Mouse (Mus musculus) lung, postnatal 4 days (tissue): Measurements from ENCODE around the gene Tcaf2.

Source experiments
- DNase-seq, 2 experiments: peaks; one replicate each; pipeline ENCODE4 v3.0.0; 2021

Tcaf2 gene

GRCm38 (mm10) chr6:42644912-42645549, at the start of gene Tcaf2:
Gene Tcaf2 (minus strand): TSS chr6:42645254.
- DNase-seq, result peak; percentile 91 to 94

DNA sequence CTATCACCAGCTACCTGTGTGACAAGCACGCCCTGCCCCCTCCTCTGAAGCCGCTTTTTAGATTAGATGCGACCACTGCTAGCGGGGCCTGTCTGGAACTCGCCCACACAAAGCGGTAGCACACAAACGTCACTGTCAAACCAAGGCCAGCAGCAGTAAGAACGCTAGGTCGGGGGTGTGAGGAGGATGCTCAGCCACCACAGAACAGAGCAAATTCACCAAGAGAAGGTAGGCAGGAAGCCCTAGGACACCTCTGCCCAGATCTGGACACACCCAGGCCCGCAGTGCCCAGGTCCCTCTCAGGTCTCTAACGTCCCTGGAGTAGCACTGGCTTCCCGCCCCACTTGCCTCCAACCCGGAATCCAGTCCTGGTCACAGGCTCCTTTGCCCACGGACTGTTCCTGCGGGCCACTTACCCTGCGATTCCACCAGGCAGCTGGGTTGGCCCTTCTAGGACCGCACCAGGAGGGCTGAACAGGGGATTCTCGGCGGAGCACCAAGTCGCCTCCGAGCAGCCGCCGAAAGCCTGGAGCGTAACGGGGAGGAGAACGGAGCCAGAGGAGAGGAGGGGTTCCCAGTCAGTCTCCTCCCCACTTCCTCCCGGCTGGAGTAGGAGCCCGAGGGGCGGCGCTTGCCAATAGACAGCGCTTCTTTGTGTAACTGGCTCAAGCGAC, 47.6 kb upstream of the Tcaf2 start:
- peak; percentile 85 to 89 for DNase-seq

- DNase-seq, result peak; percentile 86 to 88
Measured at GRCm38 (mm10) chr6:42692154-42692516, 47.1 kb upstream of the Tcaf2 start.

- no peak for DNase-seq
Measured at GRCm38 (mm10) chr6:42689761-42690160, 44.7 kb upstream of the Tcaf2 start.

DNA sequence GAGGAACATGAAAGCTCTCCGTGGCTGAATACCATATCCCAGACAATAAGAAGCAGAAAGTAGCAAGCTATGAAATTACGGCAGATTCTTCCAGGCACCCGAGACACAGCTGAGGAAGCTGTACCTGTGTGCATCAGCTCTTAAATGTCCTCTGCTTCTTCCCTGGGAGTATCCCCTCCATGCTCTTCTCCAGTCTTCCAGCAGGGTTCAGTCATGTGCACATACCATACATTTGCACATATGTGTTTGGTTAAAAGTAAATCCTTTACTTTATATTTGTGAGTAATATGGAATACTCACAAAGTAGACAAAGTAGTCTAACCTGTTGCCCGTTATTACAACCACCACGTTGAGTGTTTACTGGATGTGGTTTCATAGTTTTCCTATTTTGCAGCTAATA, 42.9 kb upstream of the Tcaf2 start:
- no peak for DNase-seq

DNA sequence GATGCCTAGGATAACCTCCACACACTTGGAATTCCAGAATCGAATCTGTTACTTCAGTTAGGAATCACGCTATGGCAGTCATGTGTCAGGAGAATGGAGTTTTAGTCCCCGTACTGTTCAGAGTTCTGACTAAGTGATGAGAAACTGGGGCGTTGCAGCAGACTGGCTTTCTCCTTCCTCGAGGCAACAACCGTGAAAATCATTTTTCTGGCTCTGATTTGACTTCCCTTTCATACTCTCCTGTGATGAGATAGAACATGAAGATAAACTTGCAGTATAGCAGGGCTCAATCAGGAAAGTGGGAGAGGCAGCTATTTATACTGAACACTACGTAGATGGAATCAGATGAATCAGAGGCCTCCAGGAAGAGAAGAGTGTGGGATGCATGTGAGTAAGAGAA, 35.0 kb upstream of the Tcaf2 start:
- DNase-seq, result no peak

DNA sequence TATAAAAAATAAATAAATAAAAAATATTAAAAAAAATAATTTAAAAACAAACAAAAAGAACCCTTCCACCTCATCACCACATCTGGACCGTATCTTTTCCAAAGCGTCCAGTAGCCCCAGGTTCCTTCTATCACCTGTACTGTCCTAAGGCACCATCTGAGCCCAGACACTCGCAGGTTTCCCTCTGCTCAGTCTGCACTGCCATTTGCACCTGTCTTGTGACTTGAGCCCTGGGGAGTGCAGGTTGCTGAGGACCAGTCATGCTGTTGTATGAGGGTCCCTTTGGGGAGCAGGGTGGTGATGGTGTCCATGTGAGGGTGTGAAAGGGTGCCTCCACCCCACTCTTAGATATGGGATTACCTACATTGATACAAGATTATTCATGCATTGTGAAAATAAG, 31.0 kb upstream of the Tcaf2 start:
- no peak for DNase-seq

DNA sequence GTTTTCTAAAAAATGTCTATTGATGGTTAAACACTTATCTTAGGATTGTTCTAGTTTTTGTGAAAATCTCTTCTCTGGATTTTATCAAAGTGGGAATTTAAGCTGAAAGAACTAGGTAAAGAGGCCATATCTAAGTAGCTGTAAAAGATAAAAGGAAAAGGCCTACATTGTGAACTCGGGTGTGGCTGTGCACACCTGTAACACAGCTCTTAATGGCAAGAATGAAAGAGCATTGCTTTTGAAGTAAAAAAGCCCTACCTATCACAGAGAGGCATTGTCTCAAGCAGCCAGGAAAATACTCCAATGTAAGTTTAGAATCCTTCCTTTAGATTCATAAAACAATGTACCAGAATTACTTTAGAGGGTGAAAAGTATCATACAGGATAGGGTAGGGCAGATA, 26.7 kb upstream of the Tcaf2 start:
- DNase-seq, result no peak

DNA sequence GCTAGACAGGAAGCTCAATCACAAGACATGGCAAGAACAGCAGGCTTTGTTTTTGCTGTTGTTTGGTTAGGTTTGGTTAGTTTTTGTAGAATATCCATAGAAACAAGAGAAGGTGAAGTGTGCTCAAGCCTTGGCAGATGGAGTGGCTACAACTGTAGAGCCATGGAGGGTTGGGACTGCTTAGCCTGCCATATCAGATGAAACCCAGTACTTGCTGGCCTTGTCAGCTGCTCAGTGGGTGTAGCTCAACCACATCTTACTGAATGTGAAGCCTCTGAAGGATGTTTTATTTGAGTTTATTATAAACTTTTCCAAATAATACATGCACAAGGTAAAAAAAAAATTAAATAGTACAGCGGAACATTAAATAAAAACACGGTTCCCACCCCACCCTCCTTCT, 22.7 kb upstream of the Tcaf2 start:
- no peak for DNase-seq

DNA sequence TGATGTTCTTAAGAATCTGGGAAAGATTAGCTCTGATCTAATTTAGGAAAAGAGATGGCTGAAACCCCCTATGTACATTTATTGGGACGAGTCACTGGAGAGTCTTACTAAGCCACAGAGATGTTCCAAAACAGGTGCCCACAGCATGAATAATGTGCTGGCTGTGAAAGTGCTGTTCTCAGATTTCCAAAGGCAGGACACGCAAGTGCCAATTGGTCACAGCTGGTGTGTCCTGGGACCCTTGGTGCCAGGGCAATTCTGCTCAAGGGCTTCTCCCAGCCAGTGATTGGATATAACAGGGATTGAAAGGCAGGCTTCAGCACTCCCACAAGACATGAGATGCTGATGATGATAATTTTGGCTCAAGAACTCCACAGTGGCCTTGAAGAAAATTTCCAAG, 16.7 kb upstream of the Tcaf2 start:
- DNase-seq, result no peak

- no peak for DNase-seq
Measured at GRCm38 (mm10) chr6:42634393-42634792, 10.7 kb downstream of the Tcaf2 start.

DNA sequence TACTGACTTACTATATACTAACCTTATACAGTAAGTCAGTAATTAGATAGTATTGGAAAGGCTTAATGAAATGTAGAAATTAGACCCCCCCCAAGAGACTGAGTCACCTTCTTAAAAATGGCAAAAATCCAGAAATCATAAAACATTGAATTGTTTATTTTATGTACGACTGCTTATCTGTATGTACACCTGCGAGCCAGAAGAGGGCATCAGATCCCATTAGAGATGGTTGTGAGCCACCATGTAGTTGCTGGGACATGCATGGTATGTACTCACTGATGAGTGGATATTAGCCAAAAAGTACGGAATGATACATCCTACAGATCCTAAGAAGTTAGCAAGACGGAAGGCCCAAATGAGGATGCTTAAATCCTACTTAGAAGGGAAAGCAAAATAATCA, 13.7 kb downstream of the Tcaf2 start:
- DNase-seq, result no peak

GRCm38 (mm10) chr6:42616904-42617303, 28.1 kb downstream of the Tcaf2 start:
- no peak for DNase-seq

GRCm38 (mm10) chr6:42612218-42612617, 32.8 kb downstream of the Tcaf2 start:
- no peak for DNase-seq

- no peak for DNase-seq
Measured at GRCm38 (mm10) chr6:42610954-42611522, 34.0 kb downstream of the Tcaf2 start.

GRCm38 (mm10) chr6:42597592-42597991, 47.5 kb downstream of the Tcaf2 start, which contains the start of gene Tcaf3:
Gene Tcaf3 (minus strand): TSS chr6:42597692.
- DNase-seq, result no peak

DNA sequence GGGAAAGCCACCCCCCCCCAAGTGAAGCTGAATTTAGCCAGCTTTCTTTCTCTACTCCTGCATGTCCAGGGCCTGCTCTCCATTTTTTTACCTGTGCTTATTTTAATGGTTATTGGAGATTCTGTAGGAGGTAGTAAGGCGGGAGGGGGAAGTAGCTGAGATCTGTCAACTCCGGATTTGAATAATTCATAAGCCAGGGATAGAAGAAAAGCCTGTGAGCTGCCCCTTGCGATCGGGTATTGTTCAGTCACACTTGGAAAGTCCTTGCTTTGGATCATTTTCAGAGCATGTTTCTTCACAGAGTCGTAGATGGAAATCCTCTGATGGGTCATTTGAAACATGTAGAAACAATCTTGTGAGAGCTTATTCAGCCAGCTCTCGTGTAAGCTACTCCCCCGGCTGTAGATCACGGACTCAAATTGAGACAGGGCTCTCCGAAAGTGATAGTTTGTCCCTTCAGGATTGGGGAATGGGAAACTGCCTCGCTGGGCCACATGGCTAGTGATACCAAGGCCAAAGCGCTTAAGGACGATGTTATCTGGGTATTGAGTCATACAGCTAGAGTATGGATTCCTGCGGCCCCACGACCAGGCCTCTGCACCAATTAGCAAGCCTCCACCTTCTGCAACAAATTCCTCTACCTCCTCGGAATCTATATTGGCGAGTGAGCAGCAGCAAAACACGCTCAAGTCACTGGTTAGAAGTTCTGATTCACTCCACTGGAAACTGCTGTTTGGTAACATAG, 51.7 kb downstream of the Tcaf2 start:
- no peak for DNase-seq

DNA sequence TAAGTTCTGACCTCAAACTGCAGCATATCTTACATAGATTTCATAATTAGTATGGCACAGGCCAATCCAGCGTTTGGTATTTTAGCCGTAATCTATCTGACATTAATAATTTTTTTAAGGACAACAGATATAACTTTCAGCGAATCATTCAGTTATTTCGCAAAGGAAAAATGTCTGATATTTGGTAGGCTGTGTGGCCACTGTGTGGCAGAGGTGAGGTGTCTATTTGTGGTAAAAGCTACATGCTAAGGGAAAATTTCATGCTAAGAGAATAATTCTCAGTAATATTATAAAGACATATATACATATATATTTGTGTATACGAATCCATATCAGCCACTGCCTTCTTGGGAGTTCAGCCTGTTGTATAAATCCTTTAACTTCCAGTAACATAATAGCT, 58.5 kb downstream of the Tcaf2 start:
- DNase-seq, result no peak

GRCm38 (mm10) chr6:42583488-42583872, 61.6 kb downstream of the Tcaf2 start:
- peak; percentile 69 to 72 for DNase-seq

- peak; percentile 32 to 53 for DNase-seq
Measured at GRCm38 (mm10) chr6:42582741-42583487, 62.1 kb downstream of the Tcaf2 start.

- DNase-seq, result no peak
Measured at GRCm38 (mm10) chr6:42578678-42579077, 66.4 kb downstream of the Tcaf2 start.

- DNase-seq, result no peak
Measured at GRCm38 (mm10) chr6:42577433-42577832, 67.6 kb downstream of the Tcaf2 start.
